Mouse (Mus musculus): ENCODE data around the gene Pheta2. TPM values are rescaled to one million over a fixed set of nuclear protein-coding genes. Genes with fewer than 3 reads are reported as not detected.
A peak's percentile ranks its signal among the peaks of the same experiment; 100 is the strongest.
"Not testable (repeated sequence)": the region's sequence is repeated elsewhere in the genome, so short reads cannot be mapped to it uniquely, and the experiment has no call there.

Gene Pheta2
- polyA plus RNA-seq, 1 experiment from 2014 or later, result 0.70 TPM

GRCm38 (mm10) chr15:82348258-82348998 lies 9.7 kb downstream of the Pheta2 start:
- H3K27ac ChIP-seq, result peak overlapping the region; percentile 34
- 61% methylated on average over 8 of the region's 8 CpGs for WGBS (ENCODE audit: missing documents)
- H3K36me3 ChIP-seq (ENCODE audit: inconsistent target), result peaks cover 19% of the 10 kb centered on the region
- H3K4me3 ChIP-seq (ENCODE audit: inconsistent target), result no peak overlapping the region
- H3K79me2 ChIP-seq (ENCODE audit: inconsistent target), result peaks cover 64% of the 10 kb centered on the region

- 77% methylated on average over 2 of the region's 2 CpGs for WGBS (ENCODE audit: missing documents)
- peaks cover 19% of the 10 kb centered on the region for H3K36me3 ChIP-seq (ENCODE audit: inconsistent target)
Measured at GRCm38 (mm10) chr15:82348999-82349341, 10.2 kb downstream of the Pheta2 start.

GRCm38 (mm10) chr15:82350349-82350748 lies 11.6 kb downstream of the Pheta2 start:
- WGBS (ENCODE audit: missing documents), result 91% methylated on average over 4 of the region's 4 CpGs
- peaks cover 19% of the 10 kb centered on the region for H3K36me3 ChIP-seq (ENCODE audit: inconsistent target)
- no peak overlapping the region for H3K4me3 ChIP-seq (ENCODE audit: inconsistent target)
- peaks cover 70% of the 10 kb centered on the region for H3K79me2 ChIP-seq (ENCODE audit: inconsistent target)
- H3K27ac ChIP-seq, result no peak overlapping the region

More at GRCm38 (mm10) chr15:82348999-82349341, 10.2 kb downstream of the Pheta2 start:
- Histone ChIP-seq H3K4me3 (ENCODE audit: inconsistent target) (no peak overlapping the region), H3K79me2 (ENCODE audit: inconsistent target) (peaks cover 69% of the 10 kb centered on the region), H3K27ac (peak overlapping the region; percentile 34)

- 74% methylated on average over 2 of the region's 3 CpGs for WGBS (ENCODE audit: missing documents)
Measured at GRCm38 (mm10) chr15:82351480-82351879, 12.7 kb downstream of the Pheta2 start.

GRCm38 (mm10) chr15:82353078-82353744 lies 14.5 kb downstream of the Pheta2 start:
- peak overlapping the region; percentile 94 for H3K4me3 ChIP-seq (ENCODE audit: inconsistent target)
- 27% methylated on average over 14 of the region's 14 CpGs for WGBS (ENCODE audit: missing documents)
- H3K79me2 ChIP-seq (ENCODE audit: inconsistent target), result peaks cover 51% of the 10 kb centered on the region
- peak overlapping the region; percentile 70 for H3K27ac ChIP-seq
- H3K36me3 ChIP-seq (ENCODE audit: inconsistent target), result peaks cover 19% of the 10 kb centered on the region

More at GRCm38 (mm10) chr15:82351480-82351879, 12.7 kb downstream of the Pheta2 start:
- Histone ChIP-seq H3K4me3 (ENCODE audit: inconsistent target) (no peak overlapping the region), H3K36me3 (ENCODE audit: inconsistent target) (peaks cover 19% of the 10 kb centered on the region), H3K27ac (no peak overlapping the region), H3K79me2 (ENCODE audit: inconsistent target) (peaks cover 67% of the 10 kb centered on the region)

- Histone ChIP-seq H3K79me2 (ENCODE audit: inconsistent target) (peaks cover 51% of the 10 kb centered on the region), H3K36me3 (ENCODE audit: inconsistent target) (peaks cover 18% of the 10 kb centered on the region), H3K27ac (peak overlapping the region; percentile 70), H3K4me3 (ENCODE audit: inconsistent target) (peak overlapping the region; percentile 94)
- 1% methylated on average over 17 of the region's 23 CpGs for WGBS (ENCODE audit: missing documents)
Measured at GRCm38 (mm10) chr15:82353745-82354113, 15.0 kb downstream of the Pheta2 start.

GRCm38 (mm10) chr15:82354126-82354945 lies 15.6 kb downstream of the Pheta2 start, which contains the start of gene Ndufa6:
Gene Ndufa6, minus strand, starts transcription at chr15:82354322.
- WGBS (ENCODE audit: missing documents), result 2% methylated on average over 57 of the region's 57 CpGs
- Histone ChIP-seq H3K4me3 (ENCODE audit: inconsistent target) (peak within 1 kb of the TSS; percentile 94), H3K79me2 (ENCODE audit: inconsistent target) (peaks cover 47% of the 10 kb centered on the region), H3K27ac (peak within 1 kb of the TSS; percentile 70), H3K36me3 (ENCODE audit: inconsistent target) (peaks cover 14% of the 10 kb centered on the region)

- no peak overlapping the region for H3K4me3 ChIP-seq (ENCODE audit: inconsistent target)
- H3K27ac ChIP-seq, result no peak overlapping the region
- 81% methylated on average over 22 of the region's 22 CpGs for WGBS (ENCODE audit: missing documents)
- no peaks in the 10 kb centered on the region for H3K36me3 ChIP-seq (ENCODE audit: inconsistent target)
- peaks cover 4% of the 10 kb centered on the region for H3K79me2 ChIP-seq (ENCODE audit: inconsistent target)
Measured at GRCm38 (mm10) chr15:82358431-82359260, 19.9 kb downstream of the Pheta2 start.

GRCm38 (mm10) chr15:82361459-82362018 lies 22.8 kb downstream of the Pheta2 start:
- Histone ChIP-seq H3K36me3 (ENCODE audit: inconsistent target) (no peaks in the 10 kb centered on the region), H3K4me3 (ENCODE audit: inconsistent target) (no peak overlapping the region), H3K27ac (no peak overlapping the region), H3K79me2 (ENCODE audit: inconsistent target) (no peaks in the 10 kb centered on the region)
- 79% methylated on average over 11 of the region's 11 CpGs for WGBS (ENCODE audit: missing documents)

GRCm38 (mm10) chr15:82362234-82362633 lies 23.5 kb downstream of the Pheta2 start:
- no peak overlapping the region for H3K27ac ChIP-seq
- H3K36me3 ChIP-seq (ENCODE audit: inconsistent target), result no peaks in the 10 kb centered on the region
- 87% methylated on average over 2 of the region's 4 CpGs for WGBS (ENCODE audit: missing documents)
- H3K79me2 ChIP-seq (ENCODE audit: inconsistent target), result no peaks in the 10 kb centered on the region
- H3K4me3 ChIP-seq (ENCODE audit: inconsistent target), result no peak overlapping the region

GRCm38 (mm10) chr15:82363801-82364200 lies 25.1 kb downstream of the Pheta2 start:
- not testable (repeated sequence) for H3K4me3 ChIP-seq (ENCODE audit: inconsistent target); H3K79me2 ChIP-seq (ENCODE audit: inconsistent target); H3K27ac ChIP-seq; H3K36me3 ChIP-seq (ENCODE audit: inconsistent target)
- WGBS (ENCODE audit: missing documents), result 78% methylated on average over 3 of the region's 12 CpGs

GRCm38 (mm10) chr15:82364561-82364960 lies 25.8 kb downstream of the Pheta2 start:
- not testable (repeated sequence) for H3K36me3 ChIP-seq (ENCODE audit: inconsistent target); H3K4me3 ChIP-seq (ENCODE audit: inconsistent target); H3K79me2 ChIP-seq (ENCODE audit: inconsistent target); H3K27ac ChIP-seq
- 0% methylated on average over 3 of the region's 9 CpGs for WGBS (ENCODE audit: missing documents)

GRCm38 (mm10) chr15:82368146-82368545 lies 29.4 kb downstream of the Pheta2 start:
- Histone ChIP-seq H3K79me2 (ENCODE audit: inconsistent target) (no peaks in the 10 kb centered on the region), H3K36me3 (ENCODE audit: inconsistent target) (no peaks in the 10 kb centered on the region), H3K27ac (no peak overlapping the region), H3K4me3 (ENCODE audit: inconsistent target) (no peak overlapping the region)
- WGBS (ENCODE audit: missing documents), result 94% methylated on average over 4 of the region's 4 CpGs

GRCm38 (mm10) chr15:82368851-82369250 lies 30.1 kb downstream of the Pheta2 start:
- Histone ChIP-seq H3K79me2 (ENCODE audit: inconsistent target) (no peaks in the 10 kb centered on the region), H3K4me3 (ENCODE audit: inconsistent target) (no peak overlapping the region), H3K27ac (no peak overlapping the region), H3K36me3 (ENCODE audit: inconsistent target) (no peaks in the 10 kb centered on the region)
- 89% methylated on average over 1 of the region's 1 CpGs for WGBS (ENCODE audit: missing documents)

Measured in macrophage (primary cell).